Mouse (Mus musculus) liver, embryonic 14.5 days (tissue): ENCODE data around the gene Tmem33.

Experiments used
- CTCF ChIP-seq: IDR thresholded peaks from 2 replicates; pipeline ENCODE4 v1.5.1; 2016; ENCODE audit warnings: antibody characterized with exemption, low read depth, control low read depth
- EP300 ChIP-seq: IDR thresholded peaks from 2 replicates; pipeline ENCODE4 v1.6.1; 2016; ENCODE audit warnings: antibody characterized with exemption, low read depth

- TF ChIP-seq EP300 (no peak), CTCF (no peak)
Observed at GRCm38 (mm10) chr5:67296171-67296570, 35.8 kb downstream of the Tmem33 start.
